11 mouse cellular contexts compared by ENCODE assay signal in genomic region chr12:45670874-45671553, GRCm38 (mm10).
A peak's percentile ranks its signal among the peaks of the same experiment; 100 is the strongest.
DNase-seq lines count a peak whose midpoint lies in the region; ATAC-seq lines count a peak whose summit lies in the region.
"Had no signal": no experiment of that assay in that cellular context is flagged by ENCODE, and none has a peak within 500 bp of the region (broad histone marks: within the 10 kb centered on the region; RNA-seq: fewer than 3 reads in every experiment).

No protein-coding gene starts in this region.

- ATAC-seq in forebrain, embryonic 16.5 days = peak; percentile 63
- ATAC-seq in limb, embryonic 13.5 days (ENCODE audit: low FRiP score, low read depth) = no peak; the same call in 1 of the 2 replicates
- peak; percentile 86 for ATAC-seq in neural tube, embryonic 14.5 days (ENCODE audit: low read depth)

- H3K4me2 ChIP-seq in forebrain, embryonic 16.5 days (ENCODE audit: low read length) = peak overlapping the region; percentile 26
- peak overlapping the region; percentile 42 for H3K4me2 ChIP-seq in limb, embryonic 13.5 days (replicated peaks)
- peak overlapping the region; percentile 12; the same call in 1 of the 2 replicates for H3K4me2 ChIP-seq in neural tube, embryonic 14.5 days (ENCODE audit: low read depth, low read length)
- H3K4me2 ChIP-seq: liver, embryonic 11.5 days had no signal

- H3K4me3 ChIP-seq in forebrain, embryonic 16.5 days (replicated peaks; ENCODE audit: low read length) = no peak overlapping the region; the same call in 1 of the 2 replicates
- no peak overlapping the region for H3K4me3 ChIP-seq in limb, embryonic 13.5 days
- no peak overlapping the region for H3K4me3 ChIP-seq in neural tube, embryonic 14.5 days (ENCODE audit: low read depth, low read length)
- H3K4me3 ChIP-seq: heart, embryonic 10.5 days had no signal

- H3K27ac ChIP-seq in forebrain, embryonic 16.5 days (ENCODE audit: low read length) = peak overlapping the region; percentile 58
- peak overlapping the region; percentile 64; the same call in 1 of the 2 replicates for H3K27ac ChIP-seq in limb, embryonic 13.5 days
- peak overlapping the region; percentile 95 for H3K27ac ChIP-seq in neural tube, embryonic 14.5 days (ENCODE audit: low read depth, low read length)
- H3K27ac ChIP-seq: heart, embryonic 10.5 days had no signal

- H3K9me3 ChIP-seq in forebrain, embryonic 16.5 days (ENCODE audit: control insufficient read depth, low read length) = no peaks in the 10 kb centered on the region
- no peaks in the 10 kb centered on the region for H3K9me3 ChIP-seq in limb, embryonic 13.5 days
- H3K9me3 ChIP-seq in neural tube, embryonic 14.5 days (ENCODE audit: control insufficient read depth, low read length) = no peaks in the 10 kb centered on the region
- H3K9me3 ChIP-seq: heart, embryonic 10.5 days had no signal

- H3K4me1 ChIP-seq in forebrain, embryonic 16.5 days (replicated peaks; ENCODE audit: control insufficient read depth, insufficient read depth, low read length) = peaks cover 18% of the 10 kb centered on the region
- peaks cover 31% of the 10 kb centered on the region for H3K4me1 ChIP-seq in limb, embryonic 13.5 days
- peaks cover 16% of the 10 kb centered on the region for H3K4me1 ChIP-seq in neural tube, embryonic 14.5 days (ENCODE audit: control insufficient read depth, insufficient read depth, low read length)

- H3K36me3 ChIP-seq in forebrain, embryonic 16.5 days (ENCODE audit: control insufficient read depth, insufficient read depth) = no peaks in the 10 kb centered on the region
- no peaks in the 10 kb centered on the region for H3K36me3 ChIP-seq in limb, embryonic 13.5 days
- no peaks in the 10 kb centered on the region for H3K36me3 ChIP-seq in neural tube, embryonic 14.5 days (ENCODE audit: control insufficient read depth, insufficient read depth, low read length)
- H3K36me3 ChIP-seq: heart, embryonic 10.5 days had no signal

- H3K27me3 ChIP-seq in forebrain, embryonic 16.5 days (replicated peaks; ENCODE audit: control insufficient read depth, insufficient read depth, low read length) = no peaks in the 10 kb centered on the region
- H3K27me3 ChIP-seq in limb, embryonic 13.5 days = no peaks in the 10 kb centered on the region
- H3K27me3 ChIP-seq in neural tube, embryonic 14.5 days (ENCODE audit: control insufficient read depth, insufficient read depth, low read length) = no peaks in the 10 kb centered on the region

- WGBS in forebrain, embryonic 16.5 days = 40% methylated on average over 13 of the region's 13 CpGs
- 58% methylated on average over 13 of the region's 13 CpGs for WGBS in limb, embryonic 13.5 days
- 42% methylated on average over 13 of the region's 13 CpGs for WGBS in neural tube, embryonic 14.5 days

- DNase-seq in retina, postnatal 1 day = peak; percentile 1
- DNase-seq in retina, embryonic 14.5 days (ENCODE audit: low spot score) = no peak
- no peak for DNase-seq in B cell, adult 2 months
- DNase-seq in heart, adult 18-20 months = no peak
- no peak for DNase-seq in thymus, postnatal 25 days
- DNase-seq: adrenal gland, adult 8-10 months had no signal

- 0 out of 2 replicates have a peak overlapping the region, but pooled peaks have one; percentile 17 for H3K9ac ChIP-seq in forebrain, embryonic 16.5 days (replicated peaks; ENCODE audit: low read depth, low read length)
- no peak overlapping the region for H3K9ac ChIP-seq in limb, embryonic 13.5 days
- H3K9ac ChIP-seq in neural tube, embryonic 14.5 days (replicated peaks; ENCODE audit: low read depth, low read length) = no peak overlapping the region; the same call in 1 of the 2 replicates
